Mouse (Mus musculus) ZHBTc4 (cell line): Measurements from ENCODE around the gene Gm15128.
"Not testable (repeated sequence)": the region's sequence is repeated elsewhere in the genome, so short reads cannot be mapped to it uniquely, and the experiment has no call there.

Experiments
- DNase-seq: peaks from one replicate; pipeline ENCODE4 v3.0.0-alpha.2; 2011; ENCODE audit warnings: low read depth, low spot score

Gene Gm15128

GRCm38 (mm10) chrX:147765691-147766090, at the start of gene Gm15128:
Gm15128 (plus strand) TSS chrX:147765991.
- not testable (repeated sequence) for DNase-seq
